Mouse (Mus musculus): ENCODE measurements around the gene Krtap13-1.
"Not testable (repeated sequence)": the region's sequence is repeated elsewhere in the genome, so short reads cannot be mapped to it uniquely, and the experiment has no call there.

Krtap13-1 gene

GRCm38 (mm10) chr16:88728812-88729275 lies at the start of gene Krtap13-1:
Krtap13-1 (plus strand) TSS chr16:88728862.
- DNase-seq (ENCODE audit: low read depth), result no peak

- DNase-seq (ENCODE audit: low read depth), result no peak
These were observed 49.6 kb upstream of the Krtap13-1 start for GRCm38 (mm10) chr16:88679099-88679498.

- DNase-seq (ENCODE audit: low read depth), result no peak
These were observed 47.4 kb upstream of the Krtap13-1 start for GRCm38 (mm10) chr16:88681282-88681681.

GRCm38 (mm10) chr16:88696256-88696655 lies 32.4 kb upstream of the Krtap13-1 start:
- DNase-seq (ENCODE audit: low read depth), result no peak

- peak; percentile 3 for DNase-seq (ENCODE audit: low read depth)
These were observed 27.4 kb upstream of the Krtap13-1 start for GRCm38 (mm10) chr16:88701072-88701864.

GRCm38 (mm10) chr16:88707496-88708012 lies 21.1 kb upstream of the Krtap13-1 start, which contains the start of gene 2310061N02Rik:
2310061N02Rik (minus strand) TSS chr16:88707962.
- no peak for DNase-seq (ENCODE audit: low read depth)

GRCm38 (mm10) chr16:88710757-88711156 lies 17.9 kb upstream of the Krtap13-1 start:
- no peak for DNase-seq (ENCODE audit: low read depth)

GRCm38 (mm10) chr16:88711245-88711644 lies 17.4 kb upstream of the Krtap13-1 start:
- no peak for DNase-seq (ENCODE audit: low read depth)

GRCm38 (mm10) chr16:88716549-88716948 lies 12.1 kb upstream of the Krtap13-1 start:
- no peak for DNase-seq (ENCODE audit: low read depth)

- DNase-seq (ENCODE audit: low read depth), result no peak
These were observed 8.6 kb upstream of the Krtap13-1 start for GRCm38 (mm10) chr16:88720031-88720430.

GRCm38 (mm10) chr16:88735391-88735790 lies 6.7 kb downstream of the Krtap13-1 start:
- no peak for DNase-seq (ENCODE audit: low read depth)

GRCm38 (mm10) chr16:88744750-88745340 lies 16.2 kb downstream of the Krtap13-1 start:
- no peak for DNase-seq (ENCODE audit: low read depth)

GRCm38 (mm10) chr16:88747943-88748342 lies 19.3 kb downstream of the Krtap13-1 start:
- no peak for DNase-seq (ENCODE audit: low read depth)

GRCm38 (mm10) chr16:88751535-88751934 lies 22.9 kb downstream of the Krtap13-1 start, which contains the start of gene Krtap13:
Krtap13 (minus strand) TSS chr16:88751635.
- DNase-seq (ENCODE audit: low read depth), result not testable (repeated sequence)

GRCm38 (mm10) chr16:88758547-88758946 lies 29.9 kb downstream of the Krtap13-1 start, which contains the start of gene 2310034C09Rik:
2310034C09Rik (plus strand) TSS chr16:88758847.
- not testable (repeated sequence) for DNase-seq (ENCODE audit: low read depth)

- DNase-seq (ENCODE audit: low read depth), result no peak
These were observed 45.4 kb downstream of the Krtap13-1 start, which contains the start of gene 2310057N15Rik for GRCm38 (mm10) chr16:88774106-88774505. 2310057N15Rik (minus strand) TSS chr16:88774206.

GRCm38 (mm10) chr16:88777596-88777995 lies 48.9 kb downstream of the Krtap13-1 start, which contains the start of gene Gm5965:
Gm5965 (plus strand) TSS chr16:88777896.
- DNase-seq (ENCODE audit: low read depth), result no peak
